Mouse (Mus musculus): ENCODE results near the gene C2cd2.

DNA sequence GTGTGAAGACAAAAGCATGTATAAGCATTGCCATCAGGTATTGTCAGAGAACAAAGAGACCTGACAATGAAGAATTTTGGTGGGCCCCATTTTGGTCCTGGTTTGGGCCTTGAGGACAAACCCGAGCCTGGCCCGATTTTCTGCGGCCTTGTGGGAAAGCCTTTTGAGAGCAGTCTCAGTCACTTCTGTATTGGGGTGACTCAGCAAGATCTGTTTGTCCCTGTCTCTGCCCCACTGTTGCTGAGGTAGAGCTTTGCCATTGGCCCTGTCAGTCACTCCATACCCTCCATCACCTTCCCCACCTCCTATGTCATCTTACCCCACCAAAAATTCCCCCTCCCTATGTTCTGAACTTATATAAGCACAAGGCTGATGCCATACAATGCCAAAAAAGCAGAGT lies 15.3 kb upstream of the C2cd2 start:
- TF ChIP-seq CTCF (IDR thresholded peaks at IDR 0.05; ENCODE audit: insufficient read depth, low read length), result no peak
- TF ChIP-seq POLR2A (IDR thresholded peaks at IDR 0.05; ENCODE audit: borderline replicate concordance, extremely low read depth, low read depth, low read length), result no peak

All from lung, adult 2 months (tissue).